In the genomic region with DNA sequence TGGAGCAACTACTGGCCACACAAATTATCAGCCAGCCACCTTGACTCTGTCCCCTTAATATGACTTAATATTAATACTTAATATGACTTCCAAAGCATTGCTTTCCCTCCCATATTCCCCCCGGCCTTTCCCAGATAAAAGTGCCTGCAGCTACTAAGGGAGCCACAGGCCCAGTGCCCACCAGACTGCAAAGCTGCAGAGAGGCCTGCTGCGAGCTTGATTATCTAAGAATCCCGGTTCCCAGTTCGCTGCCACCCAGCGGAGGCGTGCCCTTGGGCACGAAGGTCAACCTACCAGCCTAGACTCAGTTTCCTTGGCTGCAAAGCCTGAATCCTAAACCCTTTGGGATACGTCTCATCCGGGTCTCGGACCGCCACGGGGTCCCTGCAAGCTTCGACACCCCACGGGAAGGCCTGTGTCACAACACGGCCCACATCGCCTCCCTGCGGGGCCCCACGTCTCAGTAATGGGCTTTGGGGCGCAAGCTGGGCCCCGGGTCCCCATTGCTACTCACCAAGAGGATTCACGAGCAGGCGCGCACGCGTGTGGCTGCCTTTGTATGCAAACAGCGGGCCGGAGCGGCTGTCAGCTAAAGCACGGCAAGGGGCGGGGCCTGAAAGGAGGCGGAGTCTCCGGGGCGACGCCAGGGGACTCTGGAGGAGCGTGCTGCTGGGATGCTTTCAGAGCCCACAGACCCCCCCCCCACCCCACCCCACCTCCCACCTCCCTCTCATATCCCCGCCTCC, we compare ENCODE assay signal across 8 mouse cellular contexts. TPM values are rescaled to one million over a fixed set of nuclear protein-coding genes. Genes with fewer than 3 reads are reported as not detected.
DNase-seq lines count a peak whose midpoint lies in the region; TF ChIP-seq lines count a peak whose summit lies in the region.

No protein-coding gene starts in this region.

- peak overlapping the region; percentile 94 for H3K4me3 ChIP-seq in gastrocnemius, adult 2 months
- H3K4me3 ChIP-seq in megakaryocyte, embryonic 14.5 days (replicated peaks) = peak overlapping the region; percentile 95

- peaks cover 9% of the 10 kb centered on the region for H3K27me3 ChIP-seq in megakaryocyte, embryonic 14.5 days (replicated peaks)

- H3K9me3 ChIP-seq in megakaryocyte, embryonic 14.5 days = no peaks in the 10 kb centered on the region

- H3K27ac ChIP-seq in gastrocnemius, adult 2 months = peak overlapping the region; percentile 92

- intact Hi-C loops in gastrocnemius, adult 2 months (cut with DNase I) = no loop called here

- peak; percentile 61 for DNase-seq in WW6 (ENCODE audit: low read depth, low spot score)
- peak; percentile 84 to 91 for DNase-seq in cerebellum, postnatal 4 days (ENCODE audit: low spot score in 2 of 2)
- peak; percentile 94 for DNase-seq in gastrocnemius, adult 2 months
- peak; percentile 44 for DNase-seq in hindlimb bud, embryonic 11.5 days (ENCODE audit: extremely low spot score, low read depth, low spot score)
- DNase-seq in left cerebral cortex, adult 8-10 months (ENCODE audit: low spot score in 2 of 2) = peak; percentile 74 to 85
- DNase-seq in right cerebral cortex, postnatal 10 days (ENCODE audit: low spot score in 2 of 2) = peak; percentile 94
- DNase-seq in urinary bladder, postnatal 25 days (ENCODE audit: low spot score) = peak; percentile 93

- H3K36me3 ChIP-seq in megakaryocyte, embryonic 14.5 days (replicated peaks; ENCODE audit: low read length) = peaks cover 21% of the 10 kb centered on the region

- H3K4me1 ChIP-seq in megakaryocyte, embryonic 14.5 days = peaks cover 67% of the 10 kb centered on the region

- no peak for TF ChIP-seq CTCF in gastrocnemius, adult 2 months (IDR thresholded peaks at IDR 0.05)

RNA-seq across cellular contexts. Expression of a gene that starts 21.4 kb away (rescaled TPM):
- total RNA-seq in gastrocnemius, adult 2 months (2021) = 100 to 1,000 TPM; 279 to 395 TPM
- total RNA-seq in left cerebral cortex, adult 8-10 months (2022) = 10 to 100 TPM; 26.7 to 30.0 (median 27.1) TPM
- polyA plus RNA-seq in megakaryocyte, embryonic 14.5 days (2012; ENCODE audit: insufficient read depth, low replicate concordance) = 2.6 and 8.1 TPM in 2 replicates

Comparison
In these comparisons a context has a peak if more than half of its experiments do, and no peak if none do; other contexts are left out.
1. Peak in every context shown above with its lines: DNase-seq, H3K4me3 ChIP-seq and H3K27ac ChIP-seq.
2. DNase-seq: peak in every context shown above with its lines; median percentile 94 in gastrocnemius, adult 2 months; 94 in right cerebral cortex, postnatal 10 days; 93 in urinary bladder, postnatal 25 days; 88 in cerebellum, postnatal 4 days; 80 in left cerebral cortex, adult 8-10 months; 61 in WW6; 44 in hindlimb bud, embryonic 11.5 days.
3. RNA of a gene that starts 21.4 kb away (total RNA-seq): 279 to 395 TPM in gastrocnemius, adult 2 months; 26.7 to 30.0 TPM in left cerebral cortex, adult 8-10 months; every median in the first group is over 4 times any median in the second.